Mouse (Mus musculus) MEL-GATA-1-ER (cell line): ENCODE measurements around the gene Aire.

ENCODE experiments used
- DNase-seq: peaks from one replicate; pipeline ENCODE4 v3.0.0-alpha.2; 2012; ENCODE audit warnings: low read depth; ENCODE audit errors: extremely low read depth

The Aire gene

GRCm38 (mm10) chr10:78009184-78009944, 34.0 kb downstream of the Aire start:
- DNase-seq = peak; percentile 83

GRCm38 (mm10) chr10:78008169-78008568, 35.2 kb downstream of the Aire start:
- DNase-seq = no peak

- no peak for DNase-seq
Measured at GRCm38 (mm10) chr10:78007203-78007602, 36.2 kb downstream of the Aire start.

- DNase-seq = no peak
Measured at GRCm38 (mm10) chr10:78005791-78006438, 37.5 kb downstream of the Aire start.

GRCm38 (mm10) chr10:78004479-78005100, 38.8 kb downstream of the Aire start:
- DNase-seq = no peak

GRCm38 (mm10) chr10:78002316-78002715, 41.1 kb downstream of the Aire start:
- no peak for DNase-seq

GRCm38 (mm10) chr10:78001796-78002195, 41.6 kb downstream of the Aire start:
- no peak for DNase-seq

- no peak for DNase-seq
Measured at GRCm38 (mm10) chr10:78000200-78000599, 43.2 kb downstream of the Aire start.

GRCm38 (mm10) chr10:77995639-77996038, 47.8 kb downstream of the Aire start:
- DNase-seq = no peak

- DNase-seq = no peak
Measured at GRCm38 (mm10) chr10:77985775-77986174, 57.6 kb downstream of the Aire start.

- DNase-seq = peak; percentile 49
Measured at GRCm38 (mm10) chr10:77984660-77985059, 58.8 kb downstream of the Aire start.
